Mouse (Mus musculus) testis, adult 2 months (tissue): ENCODE results near the gene Sncb.

Source experiments
- CTCF ChIP-seq: fragments of 200-500 bp; IDR thresholded peaks from 2 replicates; pipeline ENCODE4 v1.5.1; 2012; ENCODE audit warnings: low read depth, mild to moderate bottlenecking, inconsistent platforms, low read length, moderate library complexity; ENCODE audit not compliant: control insufficient read depth, insufficient read depth, insufficient replicate concordance
- POLR2A ChIP-seq: fragments of 200-500 bp; IDR thresholded peaks from 2 replicates; pipeline ENCODE4 v1.6.1; 2012; ENCODE audit warnings: low read depth, mild to moderate bottlenecking, inconsistent platforms, low read length, moderate library complexity; ENCODE audit not compliant: control insufficient read depth

DNA sequence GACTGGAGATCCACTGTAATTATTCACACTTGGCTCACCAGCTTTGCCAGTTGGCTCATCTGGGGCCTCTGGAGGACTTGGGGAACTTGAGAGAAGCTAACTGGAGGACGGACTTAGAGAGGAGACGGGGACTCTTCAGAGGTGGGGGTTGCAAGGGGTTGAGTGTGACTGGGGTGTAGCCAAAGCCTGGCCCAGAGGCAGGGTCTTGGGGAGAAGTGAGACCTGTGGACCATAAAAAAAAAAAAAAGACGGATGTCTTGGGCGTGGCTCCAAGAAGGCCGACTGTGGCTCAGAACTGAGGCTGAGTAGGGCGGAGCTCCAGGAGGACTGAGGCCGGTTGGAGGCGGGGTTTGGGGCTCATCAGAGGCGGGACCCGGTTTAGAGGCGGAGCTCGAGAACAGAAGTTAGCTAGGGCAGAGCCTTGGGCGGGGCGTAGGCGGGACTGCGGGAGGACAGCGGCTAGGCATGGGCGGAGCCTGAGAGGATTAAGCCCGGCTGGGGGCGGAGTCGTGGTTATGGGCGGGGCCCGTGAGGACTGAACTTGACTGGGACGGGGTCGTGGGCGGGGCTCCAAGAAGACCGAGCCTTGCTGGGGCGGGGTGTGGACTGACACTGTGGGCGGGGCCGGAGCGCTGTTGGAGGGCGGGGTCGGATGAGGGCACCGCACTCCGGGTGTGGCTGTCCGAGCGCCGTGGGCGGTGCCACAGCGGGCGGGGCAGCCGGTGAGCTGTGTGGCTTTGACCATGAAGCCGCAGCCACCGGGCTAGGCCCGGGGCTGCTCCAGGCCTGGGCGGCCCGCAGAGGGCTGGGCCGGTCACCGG is 22.6 kb upstream of the Sncb start, which contains the start of gene Tspan17:
- TF ChIP-seq CTCF (no peak), POLR2A (peak; percentile 54)
